Mouse (Mus musculus) intestine, embryonic 14.5 days (tissue): ENCODE results near the gene Calm2. TPM values are rescaled to one million over a fixed set of nuclear protein-coding genes. Genes with fewer than 3 reads are reported as not detected.
A peak's percentile ranks its signal among the peaks of the same experiment; 100 is the strongest.

Source experiments
- ATAC-seq: fragments of 200-750 bp; cut with Nextera tagmentation; replicated peaks from 2 replicates; pipeline ENCODE4 v1.8.0; 2017; ENCODE audit warnings: low read depth, moderate number of reproducible peaks, moderate TSS enrichment, moderate library complexity; ENCODE audit not compliant: low FRiP score, low TSS enrichment
- DNase-seq: peaks from one replicate; pipeline ENCODE4 v3.0.0-alpha.2; 2018; ENCODE audit warnings: low spot score
- H3K27ac ChIP-seq: fragments of 300-500 bp; sonication (generic); 2 replicates; pipeline ENCODE4 v1.5.1; 2014; ENCODE audit warnings: low read depth, mild to moderate bottlenecking, control low read depth
- H3K27me3 ChIP-seq: fragments of 300-500 bp; sonication (generic); replicated peaks from 2 replicates; pipeline ENCODE4 v1.6.1; 2014; ENCODE audit warnings: low read length, control low read depth; ENCODE audit not compliant: control insufficient read depth, insufficient read depth
- H3K36me3 ChIP-seq: fragments of 300-500 bp; sonication (generic); 2 replicates; pipeline ENCODE4 v1.6.1; 2014; ENCODE audit warnings: low read length, control low read depth; ENCODE audit not compliant: control insufficient read depth, insufficient read depth
- H3K4me1 ChIP-seq: fragments of 300-500 bp; sonication (generic); replicated peaks from 2 replicates; pipeline ENCODE4 v1.6.1; 2014; ENCODE audit warnings: low read length, control low read depth, mixed read lengths; ENCODE audit not compliant: control insufficient read depth, insufficient read depth
- H3K4me2 ChIP-seq: fragments of 300-500 bp; sonication (generic); 2 replicates; pipeline ENCODE4 v1.6.1; 2014; ENCODE audit warnings: low read length
- H3K4me3 ChIP-seq: fragments of 300-500 bp; sonication (generic); 2 replicates; pipeline ENCODE4 v1.5.1; 2014; ENCODE audit warnings: low read depth, low read length, control low read depth, mixed read lengths
- H3K9ac ChIP-seq: fragments of 300-500 bp; sonication (generic); 2 replicates; pipeline ENCODE4 v1.6.1; 2014; ENCODE audit warnings: mild to moderate bottlenecking, low read length
- H3K9me3 ChIP-seq: fragments of 300-500 bp; sonication (generic); 2 replicates; pipeline ENCODE4 v1.6.1; 2016; ENCODE audit warnings: low read length, control low read depth; ENCODE audit not compliant: control insufficient read depth
- whole genome bisulfite sequencing: fragments of 180-500 bp; shearing (Covaris S2); extraction: QIAGEN DNeasy Blood & Tissue Kit; methylation state at CpG from one replicate; pipeline ENCODE4 v1.1.7; 2014; 5-methylcytosine and 5-hydroxymethylcytosine counted together
- polyA plus RNA-seq: library from polyadenylated mRNA; unstranded; fragments of >200 nt; fragmentation: Nextera tagmentation; extraction: Ambion mirVana; gene quantifications from 2 replicates; pipeline ENCODE4 v1.2.1, GENCODE M21; 2014

Calm2 gene
- polyA plus RNA-seq, 1 experiment from 2014 or later, result 1,068 TPM

- no peaks in the 10 kb centered on the region for H3K27me3 ChIP-seq
- H3K36me3 ChIP-seq, result no peaks in the 10 kb centered on the region
- no peak overlapping the region for H3K4me2 ChIP-seq
- no peaks in the 10 kb centered on the region for H3K9me3 ChIP-seq
- ATAC-seq (no peak), DNase-seq (no peak)
- WGBS, result 69% methylated on average over 8 of the region's 8 CpGs
- no peak overlapping the region for H3K4me3 ChIP-seq
- no peak overlapping the region for H3K9ac ChIP-seq
- no peak overlapping the region for H3K27ac ChIP-seq
- H3K4me1 ChIP-seq, result peaks cover 19% of the 10 kb centered on the region
These were observed 28.6 kb upstream of the Calm2 start for GRCm38 (mm10) chr17:87475356-87475755.

DNA sequence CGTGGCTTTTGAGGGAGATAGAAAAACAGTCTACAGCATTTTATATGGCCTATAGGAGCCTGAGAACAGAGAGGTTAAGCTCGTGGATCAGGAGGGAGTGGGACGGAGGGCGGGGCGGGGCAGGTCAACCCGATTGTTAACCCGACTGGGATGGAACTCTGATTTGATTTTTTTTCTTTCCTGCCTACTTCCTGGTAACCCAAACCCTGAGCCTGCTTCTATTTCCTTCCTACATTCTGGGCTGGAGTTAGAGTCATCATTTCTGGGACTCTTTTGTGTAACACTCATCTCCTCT is 27.7 kb upstream of the Calm2 start:
- Histone ChIP-seq H3K27me3 (no peaks in the 10 kb centered on the region), H3K9ac (peak overlapping the region; percentile 32), H3K36me3 (no peaks in the 10 kb centered on the region), H3K4me1 (peaks cover 19% of the 10 kb centered on the region), H3K9me3 (no peaks in the 10 kb centered on the region), H3K4me3 (peak overlapping the region; percentile 28), H3K27ac (no peak overlapping the region), H3K4me2 (peak overlapping the region; percentile 78)
- DNase-seq (no peak), ATAC-seq (0 out of 2 replicates have a peak, but pooled peaks have one; percentile 8)
- WGBS, result 8% methylated on average over 7 of the region's 7 CpGs

DNA sequence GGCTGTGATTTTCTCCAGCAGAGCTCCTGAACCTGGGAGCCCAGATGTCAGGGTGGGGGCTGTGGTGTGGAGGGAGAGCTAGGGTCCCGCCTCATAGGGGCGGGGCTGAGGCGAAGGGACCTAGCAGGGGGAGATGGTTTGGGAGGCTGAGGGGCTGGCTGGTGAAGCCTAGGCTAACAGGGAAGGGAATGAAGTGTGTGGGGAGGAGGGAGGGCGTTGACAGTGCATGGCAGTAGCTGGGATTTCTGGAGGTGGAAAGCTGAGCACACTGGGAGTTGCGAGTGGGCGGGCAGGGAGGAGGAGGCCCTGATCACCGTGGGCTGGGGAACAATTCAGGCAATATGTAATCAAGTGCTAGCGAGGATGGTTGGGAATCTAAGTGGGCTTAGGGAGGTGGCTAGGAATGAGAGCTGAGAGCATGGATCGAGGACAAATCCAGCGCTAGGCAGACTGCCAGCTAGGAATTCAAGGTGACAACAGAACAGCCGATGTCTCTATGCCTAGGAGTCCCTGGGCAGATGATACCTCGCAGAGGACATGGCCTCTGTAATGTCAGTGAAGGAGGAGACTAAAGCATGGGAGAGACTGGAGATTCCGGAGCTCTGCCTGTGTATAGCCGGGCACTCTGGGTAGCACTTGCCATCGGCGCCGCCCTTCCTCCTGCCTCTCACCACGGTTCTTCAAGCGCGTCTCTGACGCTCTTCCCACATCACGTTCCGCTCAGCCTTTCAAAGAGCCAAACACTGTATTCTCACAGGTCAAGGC is 27.2 kb upstream of the Calm2 start:
- WGBS, result 1% methylated on average over 23 of the region's 23 CpGs
- peak overlapping the region; percentile 28 for H3K4me3 ChIP-seq

GRCm38 (mm10) chr17:87473441-87473735 is 26.7 kb upstream of the Calm2 start:
- ATAC-seq (no peak), DNase-seq (peak; percentile 63)
- no peak overlapping the region for H3K27ac ChIP-seq
- no peaks in the 10 kb centered on the region for H3K36me3 ChIP-seq
- peak overlapping the region; percentile 78 for H3K4me2 ChIP-seq
- H3K9ac ChIP-seq, result 0 out of 2 replicates have a peak overlapping the region, but pooled peaks have one; percentile 32
- H3K27me3 ChIP-seq, result no peaks in the 10 kb centered on the region
- no peaks in the 10 kb centered on the region for H3K9me3 ChIP-seq
- H3K4me1 ChIP-seq, result peaks cover 19% of the 10 kb centered on the region
- WGBS, result 11% methylated on average over 9 of the region's 9 CpGs
- peak overlapping the region; percentile 28 for H3K4me3 ChIP-seq

More for the DNA sequence above, 27.2 kb upstream of the Calm2 start:
- no peaks in the 10 kb centered on the region for H3K36me3 ChIP-seq
- H3K4me2 ChIP-seq, result peak overlapping the region; percentile 78
- no peaks in the 10 kb centered on the region for H3K27me3 ChIP-seq
- DNase-seq (peak; percentile 71), ATAC-seq (peak; percentile 49)
- peak overlapping the region; percentile 32 for H3K9ac ChIP-seq
- H3K4me1 ChIP-seq, result peaks cover 19% of the 10 kb centered on the region
- no peaks in the 10 kb centered on the region for H3K9me3 ChIP-seq
- no peak overlapping the region for H3K27ac ChIP-seq

DNA sequence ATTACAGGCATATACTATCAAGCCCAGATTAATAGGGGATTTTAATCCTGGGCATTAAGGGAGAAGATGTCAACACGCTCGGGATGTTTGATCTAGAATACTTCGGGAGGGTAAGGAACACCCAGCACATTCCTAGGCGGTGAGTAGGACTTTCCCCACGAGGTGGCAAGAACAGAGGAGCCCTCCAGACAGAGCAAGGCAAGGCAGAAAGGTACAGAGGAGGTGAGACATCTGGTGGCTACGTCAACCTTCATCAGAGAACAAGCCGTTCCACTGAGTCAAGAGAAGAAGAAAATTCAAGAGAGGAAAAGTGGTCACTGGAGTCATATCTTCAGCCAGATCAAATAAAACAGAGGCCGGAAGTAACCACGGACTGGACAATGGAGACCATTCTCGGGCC is 26.1 kb upstream of the Calm2 start:
- ATAC-seq (no peak), DNase-seq (no peak)
- Histone ChIP-seq H3K27ac (no peak overlapping the region), H3K9ac (no peak overlapping the region), H3K36me3 (no peaks in the 10 kb centered on the region), H3K27me3 (no peaks in the 10 kb centered on the region), H3K9me3 (no peaks in the 10 kb centered on the region), H3K4me1 (peaks cover 19% of the 10 kb centered on the region), H3K4me3 (no peak overlapping the region), H3K4me2 (peak overlapping the region; percentile 78)
- 45% methylated on average over 10 of the region's 10 CpGs for WGBS

- DNase-seq (no peak), ATAC-seq (no peak)
- 73% methylated on average over 6 of the region's 6 CpGs for WGBS
- Histone ChIP-seq H3K4me2 (no peak overlapping the region), H3K4me1 (peaks cover 19% of the 10 kb centered on the region), H3K9ac (no peak overlapping the region), H3K27ac (no peak overlapping the region), H3K4me3 (no peak overlapping the region), H3K36me3 (no peaks in the 10 kb centered on the region), H3K9me3 (no peaks in the 10 kb centered on the region), H3K27me3 (no peaks in the 10 kb centered on the region)
These were observed 24.9 kb upstream of the Calm2 start for GRCm38 (mm10) chr17:87471661-87472060.

GRCm38 (mm10) chr17:87470797-87471196 is 24.1 kb upstream of the Calm2 start:
- WGBS, result 54% methylated on average over 8 of the region's 8 CpGs
- peak; percentile 49 for DNase-seq

DNA sequence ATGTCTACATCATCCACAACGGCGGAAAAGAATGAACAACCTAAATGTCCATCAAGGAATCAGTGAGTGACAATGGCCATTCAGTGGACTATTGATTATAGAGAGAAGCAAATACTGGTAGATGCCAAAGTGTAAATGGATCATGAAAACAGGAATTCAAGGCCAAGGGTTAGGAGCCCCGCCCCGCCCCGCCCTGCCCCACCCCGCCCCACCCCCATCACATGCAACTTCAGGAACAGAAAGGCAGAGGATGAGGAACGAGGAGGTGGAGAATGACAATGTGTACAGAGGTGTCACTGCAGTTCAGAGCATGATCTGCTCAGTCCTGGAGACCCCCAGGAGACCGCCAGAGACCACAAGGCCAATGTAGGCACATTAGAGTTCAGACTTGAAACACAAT is 23.5 kb upstream of the Calm2 start:
- H3K27ac ChIP-seq, result no peak overlapping the region
- peaks cover 17% of the 10 kb centered on the region for H3K4me1 ChIP-seq
- no peaks in the 10 kb centered on the region for H3K36me3 ChIP-seq
- DNase-seq (no peak), ATAC-seq (no peak)
- no peaks in the 10 kb centered on the region for H3K27me3 ChIP-seq
- H3K4me2 ChIP-seq, result no peak overlapping the region
- no peak overlapping the region for H3K4me3 ChIP-seq
- no peak overlapping the region for H3K9ac ChIP-seq
- WGBS, result 72% methylated on average over 8 of the region's 8 CpGs
- H3K9me3 ChIP-seq, result no peaks in the 10 kb centered on the region

More at GRCm38 (mm10) chr17:87470797-87471196, 24.1 kb upstream of the Calm2 start:
- H3K27me3 ChIP-seq, result no peaks in the 10 kb centered on the region
- peaks cover 19% of the 10 kb centered on the region for H3K4me1 ChIP-seq
- no peak overlapping the region for H3K9ac ChIP-seq
- H3K9me3 ChIP-seq, result no peaks in the 10 kb centered on the region
- H3K4me3 ChIP-seq, result no peak overlapping the region
- H3K36me3 ChIP-seq, result no peaks in the 10 kb centered on the region
- no peak overlapping the region for H3K4me2 ChIP-seq
- H3K27ac ChIP-seq, result no peak overlapping the region
- no peak for ATAC-seq

GRCm38 (mm10) chr17:87469428-87469827 is 22.7 kb upstream of the Calm2 start:
- no peak overlapping the region for H3K27ac ChIP-seq
- 75% methylated on average over 8 of the region's 8 CpGs for WGBS
- DNase-seq (no peak), ATAC-seq (no peak)
- no peaks in the 10 kb centered on the region for H3K9me3 ChIP-seq
- no peak overlapping the region for H3K9ac ChIP-seq
- no peaks in the 10 kb centered on the region for H3K36me3 ChIP-seq
- peaks cover 12% of the 10 kb centered on the region for H3K4me1 ChIP-seq
- H3K4me2 ChIP-seq, result no peak overlapping the region
- no peaks in the 10 kb centered on the region for H3K27me3 ChIP-seq
- H3K4me3 ChIP-seq, result no peak overlapping the region
